Mouse (Mus musculus) bone marrow, adult 2 months (tissue): ENCODE data around the gene Timm17a.

Experiments
- CTCF ChIP-seq: fragments of 200-500 bp; IDR thresholded peaks from 2 replicates; pipeline ENCODE4 v1.5.1; 2011; ENCODE audit warnings: low read length, control low read depth; ENCODE audit not compliant: control insufficient read depth, insufficient read depth
- POLR2A ChIP-seq: fragments of 200-500 bp; IDR thresholded peaks from 2 replicates; pipeline ENCODE4 v1.6.1; 2011; ENCODE audit warnings: low read depth, mild to moderate bottlenecking, control low read depth, low read length, borderline replicate concordance; ENCODE audit not compliant: control insufficient read depth

GRCm38 (mm10) chr1:135347498-135348169 lies 34.1 kb upstream of the Timm17a start:
- TF ChIP-seq CTCF (no peak), POLR2A (no peak)
